Mouse (Mus musculus): ENCODE results near the gene Galnt7.
"Not testable (repeated sequence)": the region's sequence is repeated elsewhere in the genome, so short reads cannot be mapped to it uniquely, and the experiment has no call there.

Gene Galnt7

DNA sequence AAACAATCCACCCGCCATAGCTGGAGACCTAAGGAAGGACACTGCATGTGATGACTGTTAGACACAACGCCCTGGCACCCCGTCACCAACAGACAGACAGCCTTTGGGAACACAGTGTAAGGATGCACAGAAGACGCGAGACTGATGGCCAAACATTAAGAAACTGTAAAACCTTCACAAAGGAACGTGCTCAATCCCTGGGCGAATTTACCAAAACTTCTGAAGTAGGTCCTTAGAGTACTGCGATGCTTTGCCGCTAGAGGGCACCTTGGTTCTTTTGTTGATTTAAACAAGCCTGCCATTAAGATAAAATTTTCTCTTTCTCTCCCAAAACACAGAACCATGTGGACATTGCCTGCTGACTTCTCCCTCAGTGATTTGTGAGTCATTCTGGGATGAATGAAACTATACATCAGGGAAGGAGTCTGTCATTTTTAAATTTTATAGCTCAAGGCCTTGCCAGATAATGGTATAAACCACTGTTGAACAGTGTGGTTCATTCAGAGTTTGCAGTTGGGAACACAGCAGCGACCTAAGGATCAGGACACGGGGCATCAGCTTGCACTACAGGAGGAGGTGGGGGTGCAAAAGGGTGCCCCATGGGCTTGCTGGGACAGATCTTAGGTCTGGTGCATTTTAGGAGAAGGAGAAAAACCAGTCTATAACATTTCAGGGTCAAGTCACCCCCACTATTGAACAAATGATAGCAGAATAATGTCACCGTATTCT lies 112.6 kb downstream of the Galnt7 start:
- DNase-seq (ENCODE audit: low read depth, low spot score): peak; percentile 69

GRCm38 (mm10) chr8:57538601-57539000 lies 114.2 kb downstream of the Galnt7 start:
- DNase-seq (ENCODE audit: low read depth, low spot score): no peak

- no peak for DNase-seq (ENCODE audit: low read depth, low spot score)
These were observed 116.7 kb downstream of the Galnt7 start for GRCm38 (mm10) chr8:57536167-57536566.

GRCm38 (mm10) chr8:57534495-57534894 lies 118.3 kb downstream of the Galnt7 start:
- DNase-seq (ENCODE audit: low read depth, low spot score): no peak

GRCm38 (mm10) chr8:57533106-57533505 lies 119.7 kb downstream of the Galnt7 start:
- no peak for DNase-seq (ENCODE audit: low read depth, low spot score)

- DNase-seq (ENCODE audit: low read depth, low spot score): no peak
These were observed 120.6 kb downstream of the Galnt7 start for GRCm38 (mm10) chr8:57532223-57532622.

- DNase-seq (ENCODE audit: low read depth, low spot score): peak; percentile 84
These were observed 122.0 kb downstream of the Galnt7 start for GRCm38 (mm10) chr8:57530666-57531349.

DNA sequence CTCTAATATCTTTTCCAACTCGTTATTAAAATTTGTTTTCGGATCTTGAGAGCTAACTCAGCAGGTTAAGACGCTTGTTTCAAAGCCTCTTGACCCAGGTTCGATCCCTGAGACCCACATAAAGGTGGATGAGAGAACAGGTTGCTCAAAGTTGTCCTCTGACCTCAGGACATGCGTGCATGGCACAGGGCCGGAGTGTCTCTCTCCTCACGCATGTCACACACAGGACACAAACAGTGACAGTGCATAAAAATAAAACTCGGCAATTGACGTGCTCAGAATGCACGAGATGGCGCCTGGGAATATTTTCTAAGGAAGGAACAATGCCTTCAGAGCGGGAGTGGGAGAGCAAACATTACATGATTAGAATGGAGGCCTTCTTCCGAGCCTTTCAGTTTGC lies 122.6 kb downstream of the Galnt7 start:
- no peak for DNase-seq (ENCODE audit: low read depth, low spot score)

DNA sequence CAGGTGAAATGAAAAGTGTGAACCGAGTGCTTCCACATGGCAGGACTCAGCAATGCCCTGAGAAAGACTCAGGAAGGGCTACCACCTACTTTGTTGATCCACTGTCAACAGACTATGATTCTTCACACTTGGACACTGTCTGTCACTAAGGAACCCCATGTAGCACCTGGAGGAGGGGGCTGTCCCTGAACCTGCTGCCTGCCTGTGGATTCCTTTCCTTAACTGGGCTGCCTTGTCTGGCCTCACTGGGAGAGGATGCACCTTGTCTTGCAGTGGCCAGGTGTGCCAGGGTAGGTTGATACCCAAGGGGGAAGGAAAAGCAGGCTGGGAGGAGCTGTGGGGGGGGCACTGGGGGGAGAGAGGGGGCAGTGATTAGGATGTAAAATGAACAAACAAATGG lies 124.8 kb downstream of the Galnt7 start:
- no peak for DNase-seq (ENCODE audit: low read depth, low spot score)

- DNase-seq (ENCODE audit: low read depth, low spot score): no peak
These were observed 132.5 kb downstream of the Galnt7 start for GRCm38 (mm10) chr8:57520186-57520786.

- DNase-seq (ENCODE audit: low read depth, low spot score): no peak
These were observed 135.1 kb downstream of the Galnt7 start for GRCm38 (mm10) chr8:57517723-57518122.

DNA sequence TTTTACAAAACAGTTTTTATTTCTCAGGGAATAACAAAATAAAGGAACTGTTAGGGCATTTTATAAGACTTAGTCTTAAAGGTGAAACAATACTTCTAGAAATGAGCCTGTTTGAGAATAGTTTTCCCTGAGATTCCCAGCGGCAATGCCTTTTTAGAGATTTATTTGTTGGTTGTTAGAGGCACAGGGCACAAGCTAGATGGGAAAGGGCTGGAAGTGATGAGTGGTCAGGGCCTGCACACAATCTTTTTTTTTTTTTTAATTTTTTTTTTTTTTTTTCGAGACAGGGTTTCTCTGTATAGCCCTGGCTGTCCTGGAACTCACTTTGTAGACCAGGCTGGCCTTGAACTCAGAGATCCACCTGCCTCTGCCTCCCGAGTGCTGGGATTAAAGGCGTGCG lies 136.1 kb downstream of the Galnt7 start:
- DNase-seq (ENCODE audit: low read depth, low spot score): not testable (repeated sequence)

GRCm38 (mm10) chr8:57513178-57513661 lies 139.6 kb downstream of the Galnt7 start:
- DNase-seq (ENCODE audit: low read depth, low spot score): not testable (repeated sequence)

DNA sequence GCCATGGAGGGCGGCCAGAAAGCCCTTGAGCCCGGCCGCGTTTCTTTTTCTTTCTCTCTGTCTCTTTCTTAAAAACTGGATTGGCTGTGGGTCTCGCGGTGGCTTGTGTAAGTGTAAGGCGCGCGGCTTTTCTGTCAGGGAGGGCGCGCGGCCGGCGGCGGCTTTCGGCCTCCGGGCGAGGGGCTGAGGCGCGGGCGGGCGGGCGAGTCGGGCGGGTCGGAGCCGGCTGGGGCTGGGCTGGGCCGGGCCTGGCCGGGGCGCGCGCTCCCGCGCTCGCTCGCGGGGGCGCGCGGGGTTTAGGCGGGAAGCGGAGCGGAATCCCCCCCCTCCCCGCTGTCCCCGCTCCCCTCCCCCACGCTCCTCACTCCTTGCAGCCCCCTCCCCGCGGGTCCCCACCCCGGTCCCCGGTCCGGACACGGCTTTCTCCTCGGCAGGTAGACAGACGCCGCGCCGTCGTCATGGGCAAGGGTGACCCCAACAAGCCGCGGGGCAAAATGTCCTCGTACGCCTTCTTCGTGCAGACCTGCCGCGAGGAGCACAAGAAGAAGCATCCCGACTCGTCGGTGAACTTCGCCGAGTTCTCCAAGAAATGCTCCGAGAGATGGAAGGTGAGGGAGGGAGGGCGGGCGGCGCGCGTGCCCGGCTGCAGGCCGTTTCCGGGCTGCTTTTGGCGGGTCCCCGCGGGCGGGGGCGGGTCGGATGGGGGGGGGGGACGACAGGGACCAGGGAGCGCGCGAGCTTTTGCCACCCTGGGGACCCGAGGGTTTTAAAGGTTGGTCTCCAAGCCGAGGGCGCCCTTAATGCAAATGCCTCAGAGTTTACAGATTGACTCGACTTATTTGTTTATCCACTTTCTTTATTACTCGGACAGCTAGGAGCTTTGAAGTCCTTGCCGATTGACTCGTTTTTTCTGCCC lies 140.4 kb downstream of the Galnt7 start:
- peak; percentile 48 for DNase-seq (ENCODE audit: low read depth, low spot score)

GRCm38 (mm10) chr8:57511316-57512118 lies 141.3 kb downstream of the Galnt7 start, which contains the start of gene Hmgb2:
TSS of gene Hmgb2 (plus strand) at chr8:57511907.
- DNase-seq (ENCODE audit: low read depth, low spot score): peak; percentile 100

- no peak for DNase-seq (ENCODE audit: low read depth, low spot score)
These were observed 142.0 kb downstream of the Galnt7 start for GRCm38 (mm10) chr8:57510791-57511315.

DNA sequence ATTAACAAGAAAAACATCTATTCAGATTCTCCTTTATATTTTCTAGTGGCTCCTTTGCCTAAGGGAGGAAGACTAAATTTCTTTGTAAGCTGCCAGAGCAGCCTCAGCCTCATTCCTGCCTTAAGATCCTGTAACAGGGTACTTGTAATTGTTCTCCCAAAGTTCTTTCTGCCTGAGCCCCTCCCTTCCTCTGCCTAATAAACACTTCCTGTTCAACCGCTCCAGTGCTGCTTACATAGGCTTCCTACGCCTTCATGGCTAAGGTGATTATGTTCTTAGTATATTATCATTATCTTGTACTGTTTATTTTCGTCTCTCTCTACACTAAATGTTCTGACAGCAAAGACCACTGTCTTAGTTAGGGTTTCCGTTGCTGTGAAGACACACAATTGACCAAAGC lies 144.2 kb downstream of the Galnt7 start:
- DNase-seq (ENCODE audit: low read depth, low spot score): no peak

- DNase-seq (ENCODE audit: low read depth, low spot score): no peak
These were observed 145.2 kb downstream of the Galnt7 start for GRCm38 (mm10) chr8:57507556-57508063.

DNA sequence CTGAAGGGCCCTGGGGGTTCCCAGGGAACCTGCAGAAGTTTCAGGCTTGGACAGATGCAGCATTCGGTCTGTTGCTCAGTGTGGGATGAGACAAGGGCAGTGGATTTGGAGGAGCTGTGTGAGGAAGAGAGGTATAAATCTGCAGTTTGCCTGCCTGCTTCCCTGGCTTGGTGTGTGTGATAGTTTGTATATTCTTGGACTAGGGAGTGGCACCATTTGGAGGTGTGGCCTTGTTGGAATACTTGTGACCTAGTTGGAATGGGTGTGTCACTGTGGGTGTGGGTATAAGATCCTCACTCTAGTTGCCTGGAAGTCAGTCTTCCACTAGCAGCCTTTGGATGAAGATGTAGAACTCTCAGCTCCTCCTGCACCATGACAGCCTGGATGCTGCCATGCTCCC lies 147.3 kb downstream of the Galnt7 start:
- not testable (repeated sequence) for DNase-seq (ENCODE audit: low read depth, low spot score)

- peak; percentile 73 for DNase-seq (ENCODE audit: low read depth, low spot score)
These were observed 149.2 kb downstream of the Galnt7 start for GRCm38 (mm10) chr8:57503641-57504040.

Data from forelimb bud, embryonic 11.5 days (tissue).